Mouse (Mus musculus): ENCODE measurements around the gene L3mbtl3. TPM values are rescaled to one million over a fixed set of nuclear protein-coding genes. Genes with fewer than 3 reads are reported as not detected.

L3mbtl3 gene
- polyA plus RNA-seq, 1 experiment from 2014 or later: 8.6 TPM

DNA sequence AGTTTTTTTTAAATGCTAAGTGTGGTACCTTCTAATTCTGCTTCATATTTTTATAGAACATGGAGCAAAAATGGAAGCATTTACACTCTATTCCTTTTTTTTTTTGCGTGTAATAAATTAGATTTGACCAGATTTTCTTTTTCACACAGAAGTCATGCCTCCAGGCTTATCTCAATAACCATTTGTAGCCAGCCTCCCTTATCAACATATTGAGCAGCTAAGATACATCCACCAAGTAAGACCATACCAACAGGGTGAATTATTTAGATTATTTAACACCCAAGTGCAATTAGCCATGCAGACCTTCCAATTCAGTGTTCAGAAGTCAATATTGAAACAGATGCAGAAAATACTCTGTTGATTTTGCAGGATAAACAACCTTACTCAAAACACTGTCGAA lies 10.8 kb downstream of the L3mbtl3 start:
- H3K4me2 ChIP-seq: no peak overlapping the region
- H3K9ac ChIP-seq: no peak overlapping the region
- peaks cover 14% of the 10 kb centered on the region for H3K4me1 ChIP-seq
- WGBS: 78% methylated on average over 2 of the region's 2 CpGs
- H3K9me3 ChIP-seq: no peaks in the 10 kb centered on the region
- no peak for ATAC-seq (ENCODE audit: extremely low read depth, insufficient number of reproducible peaks, low FRiP score, low TSS enrichment)
- no peak overlapping the region for H3K4me3 ChIP-seq
- H3K27ac ChIP-seq (replicated peaks): no peak overlapping the region
- no peaks in the 10 kb centered on the region for H3K27me3 ChIP-seq (replicated peaks)
- H3K36me3 ChIP-seq: peaks cover 17% of the 10 kb centered on the region

DNA sequence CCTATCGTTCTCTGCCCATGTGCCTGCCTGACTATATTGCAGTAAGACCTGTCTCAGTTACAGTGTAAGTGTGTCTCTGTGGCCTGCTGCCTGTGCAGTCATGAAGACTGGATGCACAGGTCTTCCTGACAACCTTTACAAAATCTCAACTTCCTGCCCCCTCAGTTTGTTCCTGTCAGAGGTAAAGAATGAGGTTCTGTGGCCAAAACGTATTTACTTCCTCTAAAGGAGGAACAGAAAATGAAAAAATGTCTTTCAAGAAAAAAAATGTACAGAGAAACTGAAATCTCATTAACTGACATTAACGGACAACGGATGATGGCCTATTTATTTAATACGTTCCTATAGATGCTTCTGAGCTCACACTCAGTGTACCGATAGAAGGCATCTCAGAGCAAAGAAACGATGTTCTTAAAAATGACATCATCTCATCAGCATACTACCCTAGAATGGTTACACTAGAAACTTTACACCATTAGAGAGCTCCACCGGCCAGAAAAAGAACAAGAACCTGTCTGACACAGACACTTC lies 11.4 kb downstream of the L3mbtl3 start:
- no peak overlapping the region for H3K4me2 ChIP-seq
- H3K4me3 ChIP-seq: no peak overlapping the region
- no peaks in the 10 kb centered on the region for H3K9me3 ChIP-seq
- peaks cover 14% of the 10 kb centered on the region for H3K4me1 ChIP-seq
- 73% methylated on average over 8 of the region's 8 CpGs for WGBS
- no peak overlapping the region for H3K9ac ChIP-seq
- H3K27me3 ChIP-seq (replicated peaks): no peaks in the 10 kb centered on the region
- ATAC-seq (ENCODE audit: extremely low read depth, insufficient number of reproducible peaks, low FRiP score, low TSS enrichment): no peak
- peaks cover 17% of the 10 kb centered on the region for H3K36me3 ChIP-seq
- no peak overlapping the region for H3K27ac ChIP-seq (replicated peaks)

DNA sequence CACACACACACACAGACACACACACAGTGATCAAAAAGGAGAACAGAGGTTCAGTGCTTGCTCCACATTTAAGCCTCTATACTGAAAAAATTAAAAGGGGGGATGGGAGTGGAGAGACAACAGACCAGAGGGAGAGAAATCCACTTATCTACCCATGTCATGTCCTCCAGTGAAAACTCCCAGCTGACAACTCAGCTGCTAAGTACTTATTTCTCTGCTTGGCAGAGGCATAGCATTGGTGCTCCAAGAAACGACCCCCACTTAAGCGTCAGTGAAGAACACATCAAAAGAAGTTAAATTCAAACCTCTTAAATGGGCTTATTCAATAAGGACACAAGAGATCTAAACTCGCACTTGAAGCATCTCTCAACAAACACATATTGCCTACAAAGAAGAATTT lies 12.2 kb downstream of the L3mbtl3 start:
- peaks cover 12% of the 10 kb centered on the region for H3K36me3 ChIP-seq
- no peaks in the 10 kb centered on the region for H3K27me3 ChIP-seq (replicated peaks)
- H3K9ac ChIP-seq: no peak overlapping the region
- peaks cover 18% of the 10 kb centered on the region for H3K4me1 ChIP-seq
- 20% methylated on average over 3 of the region's 3 CpGs for WGBS
- no peak overlapping the region for H3K4me2 ChIP-seq
- ATAC-seq (ENCODE audit: extremely low read depth, insufficient number of reproducible peaks, low FRiP score, low TSS enrichment): no peak
- H3K9me3 ChIP-seq: no peaks in the 10 kb centered on the region
- H3K4me3 ChIP-seq: no peak overlapping the region
- no peak overlapping the region for H3K27ac ChIP-seq (replicated peaks)

GRCm38 (mm10) chr10:26358798-26359197 lies 17.0 kb downstream of the L3mbtl3 start:
- WGBS: 59% methylated on average over 6 of the region's 6 CpGs
- no peaks in the 10 kb centered on the region for H3K9me3 ChIP-seq
- ATAC-seq (ENCODE audit: extremely low read depth, insufficient number of reproducible peaks, low FRiP score, low TSS enrichment): no peak
- H3K27ac ChIP-seq (replicated peaks): no peak overlapping the region
- H3K27me3 ChIP-seq (replicated peaks): no peaks in the 10 kb centered on the region
- H3K9ac ChIP-seq: no peak overlapping the region
- H3K4me1 ChIP-seq: peaks cover 12% of the 10 kb centered on the region
- no peak overlapping the region for H3K4me3 ChIP-seq
- no peak overlapping the region for H3K4me2 ChIP-seq
- peaks cover 14% of the 10 kb centered on the region for H3K36me3 ChIP-seq

- 85% methylated on average over 5 of the region's 5 CpGs for WGBS
- Histone ChIP-seq H3K27ac (replicated peaks) (no peak overlapping the region), H3K9me3 (no peaks in the 10 kb centered on the region), H3K4me3 (no peak overlapping the region), H3K27me3 (replicated peaks) (no peaks in the 10 kb centered on the region), H3K9ac (no peak overlapping the region), H3K36me3 (peaks cover 14% of the 10 kb centered on the region), H3K4me2 (no peak overlapping the region), H3K4me1 (peaks cover 6% of the 10 kb centered on the region)
- ATAC-seq (ENCODE audit: extremely low read depth, insufficient number of reproducible peaks, low FRiP score, low TSS enrichment): no peak
Measured at GRCm38 (mm10) chr10:26358231-26358630, 17.5 kb downstream of the L3mbtl3 start.

GRCm38 (mm10) chr10:26353781-26354180 lies 22.0 kb downstream of the L3mbtl3 start:
- no peaks in the 10 kb centered on the region for H3K27me3 ChIP-seq (replicated peaks)
- no peak for ATAC-seq (ENCODE audit: extremely low read depth, insufficient number of reproducible peaks, low FRiP score, low TSS enrichment)
- H3K9ac ChIP-seq: no peak overlapping the region
- peaks cover under 1% of the 10 kb centered on the region; the same call in 1 of the 2 replicates for H3K4me1 ChIP-seq
- no peak overlapping the region for H3K27ac ChIP-seq (replicated peaks)
- H3K4me2 ChIP-seq: no peak overlapping the region
- WGBS: 76% methylated on average over 4 of the region's 4 CpGs
- peaks cover 33% of the 10 kb centered on the region for H3K36me3 ChIP-seq
- no peaks in the 10 kb centered on the region for H3K9me3 ChIP-seq
- no peak overlapping the region for H3K4me3 ChIP-seq

DNA sequence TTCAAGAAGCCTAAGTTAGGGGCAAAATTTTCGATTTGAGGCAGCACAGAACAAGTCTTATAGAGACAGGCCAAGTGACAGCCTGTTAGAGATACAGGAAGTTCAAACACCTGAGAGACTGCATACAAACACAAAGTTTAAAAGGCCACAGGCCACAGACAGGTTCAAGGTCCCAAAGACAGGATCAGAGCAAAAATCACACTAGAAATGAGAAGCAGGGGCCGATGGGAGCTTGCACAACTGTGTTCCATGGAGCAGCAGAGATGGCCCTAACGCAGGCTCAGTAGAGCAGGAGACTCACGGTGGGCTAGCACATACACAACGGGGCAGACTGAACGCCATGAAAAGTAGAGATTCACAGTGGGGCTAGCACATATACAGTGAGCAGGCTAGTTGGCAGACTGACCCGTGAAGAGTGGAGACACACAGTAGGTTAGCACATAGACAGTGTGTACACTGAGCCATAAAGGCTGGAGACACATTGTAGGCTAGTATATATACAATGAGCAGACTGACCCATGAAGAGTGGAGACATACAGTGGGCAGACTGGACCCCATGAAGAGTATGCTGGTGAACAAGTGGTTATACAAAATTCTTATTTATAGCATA lies 24.5 kb downstream of the L3mbtl3 start:
- 0 out of 2 replicates have a peak, but pooled peaks cover 4% of the 10 kb centered on the region for H3K4me1 ChIP-seq
- no peak overlapping the region for H3K4me3 ChIP-seq
- no peaks in the 10 kb centered on the region for H3K27me3 ChIP-seq (replicated peaks)
- no peak for ATAC-seq (ENCODE audit: extremely low read depth, insufficient number of reproducible peaks, low FRiP score, low TSS enrichment)
- WGBS: 84% methylated on average over 7 of the region's 7 CpGs
- no peaks in the 10 kb centered on the region for H3K9me3 ChIP-seq
- H3K9ac ChIP-seq: no peak overlapping the region
- H3K36me3 ChIP-seq: peaks cover 34% of the 10 kb centered on the region
- no peak overlapping the region for H3K4me2 ChIP-seq
- H3K27ac ChIP-seq (replicated peaks): no peak overlapping the region

- H3K27me3 ChIP-seq (replicated peaks): no peaks in the 10 kb centered on the region
- ATAC-seq (ENCODE audit: extremely low read depth, insufficient number of reproducible peaks, low FRiP score, low TSS enrichment): no peak
- 74% methylated on average over 1 of the region's 1 CpGs for WGBS
- H3K4me1 ChIP-seq: 0 out of 2 replicates have a peak, but pooled peaks cover 4% of the 10 kb centered on the region
- H3K27ac ChIP-seq (replicated peaks): no peak overlapping the region
- H3K4me3 ChIP-seq: no peak overlapping the region
- peaks cover 27% of the 10 kb centered on the region for H3K36me3 ChIP-seq
- no peaks in the 10 kb centered on the region for H3K9me3 ChIP-seq
- no peak overlapping the region for H3K9ac ChIP-seq
- no peak overlapping the region for H3K4me2 ChIP-seq
Measured at GRCm38 (mm10) chr10:26350153-26350552, 25.6 kb downstream of the L3mbtl3 start.

DNA sequence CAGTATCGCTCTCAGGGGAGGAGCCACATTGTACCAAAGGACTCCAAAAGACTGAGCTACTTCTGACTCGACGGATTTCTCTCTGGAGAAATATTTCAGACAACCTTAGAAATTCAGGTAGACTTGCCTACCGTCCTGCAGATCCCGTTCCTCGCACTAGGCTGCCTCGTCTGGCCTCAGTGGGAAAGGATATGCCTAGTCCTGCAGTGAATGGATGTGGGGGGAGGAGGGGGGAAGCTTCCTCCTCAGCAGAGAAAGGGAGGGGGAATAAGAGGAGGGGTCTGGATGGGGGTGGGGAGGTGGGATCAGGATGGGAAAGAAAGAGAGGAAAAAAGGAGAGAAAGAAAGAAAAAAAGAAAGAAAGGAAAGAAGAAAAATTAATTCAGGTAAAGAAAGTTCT lies 28.2 kb downstream of the L3mbtl3 start:
- no peak for ATAC-seq (ENCODE audit: extremely low read depth, insufficient number of reproducible peaks, low FRiP score, low TSS enrichment)
- 36% methylated on average over 7 of the region's 7 CpGs for WGBS

DNA sequence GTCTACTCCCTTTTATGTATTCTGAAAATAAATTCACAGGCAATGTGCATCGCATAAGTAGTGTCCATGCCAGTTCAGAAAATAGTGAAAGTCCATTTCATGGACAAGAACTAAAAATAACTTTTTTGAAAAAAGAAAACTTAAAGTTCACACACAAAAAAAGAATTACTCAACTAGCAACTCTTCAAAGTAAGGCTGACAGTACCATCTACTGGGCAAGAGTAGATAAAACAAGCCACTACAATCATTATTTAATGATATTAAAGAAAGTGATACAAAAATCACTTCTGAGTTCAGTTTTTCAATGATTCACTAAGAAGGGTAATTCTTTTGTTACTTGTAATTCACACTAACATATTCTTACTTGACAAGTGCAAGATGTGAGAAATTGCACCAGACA lies 29.9 kb downstream of the L3mbtl3 start:
- H3K4me1 ChIP-seq: 0 out of 2 replicates have a peak, but pooled peaks cover 4% of the 10 kb centered on the region

More for the DNA sequence above, 28.2 kb downstream of the L3mbtl3 start:
- 0 out of 2 replicates have a peak, but pooled peaks cover 4% of the 10 kb centered on the region for H3K4me1 ChIP-seq
- H3K9me3 ChIP-seq: no peaks in the 10 kb centered on the region
- H3K9ac ChIP-seq: no peak overlapping the region
- no peak overlapping the region for H3K4me3 ChIP-seq
- no peak overlapping the region for H3K27ac ChIP-seq (replicated peaks)
- H3K4me2 ChIP-seq: no peak overlapping the region
- H3K36me3 ChIP-seq: peaks cover 43% of the 10 kb centered on the region
- H3K27me3 ChIP-seq (replicated peaks): no peaks in the 10 kb centered on the region

GRCm38 (mm10) chr10:26337896-26338503 lies 37.8 kb downstream of the L3mbtl3 start:
- H3K36me3 ChIP-seq: peaks cover 83% of the 10 kb centered on the region
- WGBS: 86% methylated on average over 23 of the region's 23 CpGs
- no peak overlapping the region for H3K4me3 ChIP-seq
- no peaks in the 10 kb centered on the region for H3K9me3 ChIP-seq
- H3K27ac ChIP-seq (replicated peaks): no peak overlapping the region
- ATAC-seq (ENCODE audit: extremely low read depth, insufficient number of reproducible peaks, low FRiP score, low TSS enrichment): no peak
- no peaks in the 10 kb centered on the region for H3K4me1 ChIP-seq
- no peak overlapping the region for H3K4me2 ChIP-seq
- H3K9ac ChIP-seq: no peak overlapping the region
- no peaks in the 10 kb centered on the region for H3K27me3 ChIP-seq (replicated peaks)

More for the DNA sequence above, 29.9 kb downstream of the L3mbtl3 start:
- H3K9ac ChIP-seq: no peak overlapping the region
- WGBS: 85% methylated on average over 1 of the region's 1 CpGs
- H3K4me2 ChIP-seq: no peak overlapping the region
- no peaks in the 10 kb centered on the region for H3K9me3 ChIP-seq
- H3K27ac ChIP-seq (replicated peaks): no peak overlapping the region
- ATAC-seq (ENCODE audit: extremely low read depth, insufficient number of reproducible peaks, low FRiP score, low TSS enrichment): no peak
- H3K27me3 ChIP-seq (replicated peaks): no peaks in the 10 kb centered on the region
- peaks cover 49% of the 10 kb centered on the region for H3K36me3 ChIP-seq
- H3K4me3 ChIP-seq: no peak overlapping the region

DNA sequence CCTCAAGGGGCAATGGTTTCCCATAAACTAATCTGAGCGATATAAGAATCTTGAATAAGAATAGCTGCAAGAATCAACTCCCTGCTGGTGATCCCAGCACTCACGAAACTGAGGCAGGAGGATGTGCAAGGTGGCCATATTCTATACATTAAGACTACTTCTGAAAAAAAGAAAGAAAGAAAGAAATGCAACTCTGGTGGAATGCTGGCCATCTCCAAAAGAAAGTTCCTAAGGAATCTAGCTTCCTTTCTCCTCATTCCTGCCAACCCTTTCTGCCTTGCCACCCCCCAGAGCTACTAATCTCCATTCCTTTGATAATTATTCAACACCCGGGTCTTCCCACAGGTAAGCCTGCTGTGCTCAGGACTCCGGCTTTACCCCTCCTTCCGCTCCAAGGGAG lies 41.8 kb downstream of the L3mbtl3 start:
- no peaks in the 10 kb centered on the region for H3K4me1 ChIP-seq
- H3K9ac ChIP-seq: no peak overlapping the region
- ATAC-seq (ENCODE audit: extremely low read depth, insufficient number of reproducible peaks, low FRiP score, low TSS enrichment): no peak
- peaks cover 69% of the 10 kb centered on the region for H3K36me3 ChIP-seq
- H3K9me3 ChIP-seq: no peaks in the 10 kb centered on the region
- H3K27ac ChIP-seq (replicated peaks): no peak overlapping the region
- H3K4me3 ChIP-seq: no peak overlapping the region
- no peaks in the 10 kb centered on the region for H3K27me3 ChIP-seq (replicated peaks)
- H3K4me2 ChIP-seq: no peak overlapping the region
- WGBS: 60% methylated on average over 5 of the region's 5 CpGs

Measured in heart, embryonic 13.5 days (tissue).